Mouse (Mus musculus): Measurements from ENCODE around the gene Ccdc28b.

Ccdc28b gene

GRCm38 (mm10) chr4:129623681-129624091 lies at the start of gene Ccdc28b:
Gene Ccdc28b (minus strand): TSS chr4:129623947.
- no peak for DNase-seq (ENCODE audit: low read depth, low spot score)

DNA sequence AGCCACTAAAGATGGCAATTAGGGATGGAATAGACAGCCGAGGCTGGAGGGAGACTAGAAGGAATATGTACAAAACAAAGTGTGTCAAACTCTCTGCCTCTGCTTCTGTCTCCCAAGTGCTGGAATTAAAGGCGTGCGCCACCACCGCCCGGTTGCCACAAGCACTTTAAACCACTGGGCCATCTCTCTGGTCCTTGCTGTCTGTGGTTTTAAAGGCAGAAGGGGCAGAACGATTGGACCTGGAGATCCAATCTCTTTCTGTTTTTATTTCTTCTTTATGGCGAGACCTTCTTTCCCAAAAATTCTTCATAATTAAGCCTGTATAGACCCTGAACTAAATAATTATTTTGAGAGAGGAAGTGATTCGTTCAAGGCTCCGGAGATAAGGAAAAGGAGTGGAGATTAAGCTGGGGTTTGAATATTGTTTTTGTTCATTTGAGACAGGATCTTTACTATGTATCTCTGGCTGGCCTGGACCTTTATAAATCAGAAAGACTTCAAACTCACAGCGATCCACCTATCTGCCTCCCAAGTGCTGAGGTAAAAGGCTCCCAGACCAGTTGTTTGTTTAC lies 49.2 kb upstream of the Ccdc28b start:
- no peak for DNase-seq (ENCODE audit: low read depth, low spot score)

DNA sequence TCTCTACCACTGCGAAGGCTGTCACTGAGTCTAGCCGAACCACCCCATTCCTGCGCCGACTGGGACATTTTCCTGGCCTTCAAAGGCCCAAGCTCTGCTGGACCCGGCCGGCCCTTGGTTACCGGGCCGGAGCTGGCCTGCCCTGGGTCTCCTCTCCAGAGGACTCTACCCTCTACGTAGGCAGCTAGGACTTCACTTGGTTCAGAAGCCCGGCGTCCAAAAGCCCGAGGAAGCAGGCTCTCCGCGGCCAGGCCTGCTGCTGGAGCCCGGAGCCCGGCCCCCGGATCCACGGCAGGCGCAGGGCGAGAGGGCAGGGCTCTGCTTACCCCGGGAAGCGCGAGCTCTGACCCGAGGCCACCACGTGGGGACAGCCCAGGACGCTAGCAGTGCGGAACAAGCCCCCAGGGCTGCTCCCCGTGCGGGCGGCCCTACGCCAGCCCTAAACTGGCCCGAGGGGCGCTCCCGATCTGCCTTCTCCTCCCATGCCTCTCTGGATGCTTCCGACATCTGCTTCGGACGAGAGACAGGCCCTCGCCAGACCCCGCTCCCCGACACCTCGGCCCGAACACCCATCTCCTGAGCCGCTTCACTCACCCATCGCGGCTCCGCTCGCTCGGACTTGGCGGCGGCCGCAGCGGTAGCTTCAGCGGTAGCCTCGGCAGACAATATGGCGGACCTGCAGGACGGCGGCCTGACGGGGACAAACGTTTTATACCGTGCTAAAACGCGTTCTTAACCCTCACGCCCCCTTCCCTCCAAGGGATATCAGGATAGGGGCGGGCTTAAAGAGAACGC lies 48.5 kb upstream of the Ccdc28b start, which contains the start of gene Kpna6:
Gene Kpna6, minus strand, starts transcription at position 685 of the 795 bp plus-strand sequence.
- peak; percentile 70 for DNase-seq (ENCODE audit: low read depth, low spot score)

- peak; percentile 26 for DNase-seq (ENCODE audit: low read depth, low spot score)
Observed at GRCm38 (mm10) chr4:129671491-129672082, 47.8 kb upstream of the Ccdc28b start.

GRCm38 (mm10) chr4:129662255-129662813 lies 38.6 kb upstream of the Ccdc28b start:
- DNase-seq (ENCODE audit: low read depth, low spot score): no peak

- DNase-seq (ENCODE audit: low read depth, low spot score): no peak
Observed at GRCm38 (mm10) chr4:129661584-129661983, 37.8 kb upstream of the Ccdc28b start.

DNA sequence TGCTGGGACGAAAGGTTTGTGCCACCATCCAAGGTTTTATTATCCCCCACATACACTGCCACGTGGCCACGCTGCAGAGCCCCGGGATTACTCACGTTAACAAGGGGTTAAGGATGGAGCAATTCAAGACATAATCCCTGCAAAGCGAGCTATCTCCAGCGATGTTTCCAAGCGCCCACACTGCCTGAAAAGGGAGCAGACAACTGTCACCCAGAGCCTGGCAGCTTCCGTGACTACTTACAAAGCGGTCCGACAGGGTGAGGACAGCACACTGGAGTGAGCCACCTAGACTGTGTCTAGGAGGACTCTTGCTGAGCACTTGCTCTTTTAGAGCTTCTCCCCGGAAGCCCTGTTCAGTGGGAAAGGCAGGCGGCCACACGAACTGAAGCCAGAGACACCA lies 31.0 kb upstream of the Ccdc28b start:
- no peak for DNase-seq (ENCODE audit: low read depth, low spot score)

GRCm38 (mm10) chr4:129650359-129650758 lies 26.6 kb upstream of the Ccdc28b start:
- DNase-seq (ENCODE audit: low read depth, low spot score): no peak

DNA sequence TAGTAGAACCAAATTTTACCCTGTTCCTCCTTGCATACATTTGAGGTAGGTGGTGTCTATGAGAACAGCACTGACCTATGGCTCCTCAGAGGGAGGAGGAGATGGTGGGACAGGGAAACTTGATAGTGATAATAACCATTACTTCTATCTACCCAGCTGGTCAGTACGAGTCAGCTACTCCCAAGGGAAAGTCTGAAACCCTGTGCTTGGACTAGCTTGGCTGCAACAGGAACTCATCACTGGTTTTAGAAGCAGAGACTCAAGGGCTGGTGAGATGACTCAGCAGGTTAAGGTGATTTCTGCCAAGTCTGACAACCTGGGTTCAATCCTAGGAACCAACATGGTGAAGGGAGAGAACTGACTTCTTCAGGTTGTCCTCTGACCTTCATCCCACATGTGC lies 24.9 kb upstream of the Ccdc28b start:
- DNase-seq (ENCODE audit: low read depth, low spot score): no peak

DNA sequence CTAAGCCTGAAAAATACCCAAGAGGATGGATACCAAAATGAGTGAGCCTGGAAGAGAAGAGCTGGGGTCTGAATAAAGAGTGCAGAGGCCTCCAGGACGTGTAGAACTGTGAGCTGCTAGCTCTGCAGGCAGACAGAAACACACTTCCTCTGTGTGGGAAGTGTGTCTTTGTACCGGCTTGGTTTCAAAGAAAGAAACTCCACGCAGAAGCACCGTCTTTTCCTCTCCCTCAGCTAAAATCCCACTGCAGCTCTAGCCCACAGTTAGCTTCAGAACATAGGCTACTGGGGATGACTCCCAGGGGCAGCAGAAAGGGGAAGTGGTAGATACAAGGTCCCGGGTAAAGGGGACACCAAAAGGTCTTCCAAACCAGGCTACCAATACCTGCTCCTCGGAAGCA lies 21.5 kb upstream of the Ccdc28b start:
- DNase-seq (ENCODE audit: low read depth, low spot score): no peak

DNA sequence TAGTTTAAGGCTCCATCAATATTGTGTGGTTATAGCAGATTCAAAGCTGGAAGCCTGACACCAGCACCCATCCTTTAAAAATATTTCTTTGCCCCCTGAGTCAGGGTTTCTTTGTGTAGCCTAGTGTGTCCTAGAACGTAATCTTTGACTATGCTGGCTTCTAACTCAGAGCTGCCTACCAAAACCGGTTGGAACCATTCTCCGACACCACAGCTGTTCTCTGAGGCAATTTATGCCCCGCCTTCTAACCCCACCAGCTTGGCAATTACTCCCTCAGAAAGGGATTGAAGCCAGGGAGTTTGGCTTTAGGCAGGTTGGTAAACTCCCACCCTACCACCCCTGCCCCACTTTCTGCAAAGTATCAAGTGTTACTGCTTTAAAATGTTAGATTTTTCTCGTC lies 18.0 kb upstream of the Ccdc28b start:
- DNase-seq (ENCODE audit: low read depth, low spot score): no peak

GRCm38 (mm10) chr4:129640638-129641467 lies 17.1 kb upstream of the Ccdc28b start, which contains the start of gene Txlna:
Gene Txlna (minus strand): TSS chr4:129641065.
- peak; percentile 93 for DNase-seq (ENCODE audit: low read depth, low spot score)

DNA sequence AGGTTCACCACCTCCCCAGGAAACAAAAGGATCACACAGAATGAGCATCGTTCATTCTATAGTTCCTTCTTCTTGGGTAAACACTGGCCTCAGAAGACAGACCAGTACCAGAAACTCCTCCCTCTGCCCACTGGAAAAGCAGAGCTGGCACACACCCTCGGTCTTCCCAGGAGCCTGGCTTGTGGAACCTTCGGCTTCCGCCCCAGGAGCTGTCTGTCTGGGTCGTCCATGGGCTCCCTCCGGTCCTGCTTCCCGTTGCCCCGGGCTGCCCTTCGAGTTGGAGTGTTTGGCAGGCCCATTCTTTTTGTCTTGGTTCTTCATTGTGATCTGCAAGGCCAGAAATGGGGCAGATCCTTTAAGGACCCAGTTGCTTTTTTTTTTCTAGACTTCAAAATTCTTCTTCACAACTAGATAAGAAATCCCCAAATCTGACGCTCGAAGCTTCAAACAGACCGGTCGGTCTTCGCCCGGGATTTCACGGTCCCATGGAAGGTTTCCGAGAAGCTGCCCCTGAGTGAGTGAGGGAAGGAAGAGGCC lies 16.4 kb upstream of the Ccdc28b start:
- no peak for DNase-seq (ENCODE audit: low read depth, low spot score)

DNA sequence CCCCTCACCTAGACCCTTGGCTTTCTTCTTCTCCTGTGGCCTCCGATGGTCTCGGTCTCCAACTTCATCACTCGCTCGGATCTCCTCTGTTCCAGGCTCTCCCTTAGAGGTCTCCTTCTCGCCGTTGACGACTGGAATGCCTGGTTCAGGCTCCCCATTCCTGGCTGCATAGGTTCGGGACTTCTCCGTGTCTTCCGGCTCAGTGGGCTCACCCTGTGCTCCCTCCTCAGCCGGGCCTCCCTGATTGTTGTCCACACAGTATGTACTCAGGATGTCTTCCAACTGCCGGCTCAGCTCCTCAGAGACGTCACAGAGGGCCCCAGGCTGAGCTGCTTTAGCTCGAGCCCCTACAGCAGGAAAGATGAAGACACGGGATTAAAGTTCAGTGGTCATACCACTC lies 15.5 kb upstream of the Ccdc28b start:
- DNase-seq (ENCODE audit: low read depth, low spot score): no peak

- DNase-seq (ENCODE audit: low read depth, low spot score): no peak
Observed at GRCm38 (mm10) chr4:129633852-129634251, 10.1 kb upstream of the Ccdc28b start.

DNA sequence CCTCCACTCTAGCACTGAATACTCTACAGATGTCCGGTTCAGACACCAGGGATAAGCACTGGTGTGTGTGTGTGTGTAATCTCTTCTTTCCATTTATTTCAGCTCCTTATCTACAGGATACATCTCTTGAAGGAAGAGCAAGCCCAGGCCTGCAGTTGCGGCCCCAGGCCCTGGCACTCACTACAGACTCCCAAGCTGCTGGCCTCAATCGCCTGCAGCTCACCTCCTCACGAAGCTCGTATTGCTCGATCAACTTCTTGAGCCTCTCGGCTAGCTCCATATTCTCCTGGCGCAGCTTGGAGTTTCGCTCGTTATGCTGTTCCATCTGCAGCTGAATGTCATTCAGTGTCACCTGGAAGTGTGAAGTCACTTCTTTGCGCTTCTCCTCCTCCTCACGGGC lies 8.1 kb upstream of the Ccdc28b start:
- DNase-seq (ENCODE audit: low read depth, low spot score): no peak

GRCm38 (mm10) chr4:129630944-129631343 lies 7.2 kb upstream of the Ccdc28b start:
- no peak for DNase-seq (ENCODE audit: low read depth, low spot score)

DNA sequence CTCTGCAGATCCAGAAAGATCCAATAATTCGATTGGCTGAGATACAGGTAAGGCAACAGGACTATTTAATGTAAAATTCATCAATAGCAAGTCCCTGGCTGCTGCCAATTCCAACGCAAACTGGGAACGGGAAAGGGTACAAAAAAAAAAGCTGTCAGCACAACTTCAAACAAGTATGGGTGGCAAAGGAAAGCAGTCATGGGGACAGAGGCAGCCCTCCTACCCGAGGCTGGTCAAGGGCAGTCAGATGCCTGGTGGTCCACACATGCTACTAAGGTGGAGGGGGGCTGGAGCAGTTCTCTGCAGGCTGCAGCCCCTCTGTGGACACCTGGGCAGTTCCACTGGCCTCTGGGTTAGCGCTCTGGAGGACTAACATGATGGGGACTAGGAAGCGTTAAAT lies 2.3 kb upstream of the Ccdc28b start:
- DNase-seq (ENCODE audit: low read depth, low spot score): no peak

DNA sequence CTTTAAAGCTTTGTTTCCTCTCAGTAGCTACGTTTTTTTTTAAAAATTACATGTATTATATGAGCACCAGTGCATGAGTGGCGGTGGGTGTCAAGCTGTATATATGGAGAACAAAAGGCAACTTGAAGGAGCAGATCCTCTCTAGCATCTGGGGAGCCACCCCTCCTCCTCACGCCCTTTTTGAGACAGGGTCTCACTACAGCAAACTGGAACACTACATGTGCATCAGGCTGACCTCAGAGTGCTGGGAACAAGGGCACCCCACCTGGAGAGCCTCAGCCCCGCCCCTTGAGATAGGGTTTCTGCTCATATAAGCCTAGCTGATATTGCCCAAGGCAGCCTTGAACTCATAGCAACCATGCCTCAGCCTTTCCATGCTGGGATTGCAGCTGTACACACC lies 1.7 kb upstream of the Ccdc28b start:
- DNase-seq (ENCODE audit: low read depth, low spot score): no peak

GRCm38 (mm10) chr4:129625029-129625370 lies 1.3 kb upstream of the Ccdc28b start:
- no peak for DNase-seq (ENCODE audit: low read depth, low spot score)

- peak; percentile 65 for DNase-seq (ENCODE audit: low read depth, low spot score)
Observed at GRCm38 (mm10) chr4:129624281-129625028, 708 bp upstream of the Ccdc28b start.
